Mouse (Mus musculus) bone marrow macrophage, adult 2 months (primary cell): ENCODE data around the gene Zfp217.

Experiments used
- CTCF ChIP-seq: IDR thresholded peaks from 2 replicates; pipeline ENCODE4 v1.5.1; 2012; ENCODE audit warnings: low read depth, mild to moderate bottlenecking, low read length, moderate library complexity
- POLR2A ChIP-seq: IDR thresholded peaks from 2 replicates; pipeline ENCODE4 v1.6.1; 2012; ENCODE audit warnings: mild to moderate bottlenecking, low read depth, low read length, borderline replicate concordance

DNA sequence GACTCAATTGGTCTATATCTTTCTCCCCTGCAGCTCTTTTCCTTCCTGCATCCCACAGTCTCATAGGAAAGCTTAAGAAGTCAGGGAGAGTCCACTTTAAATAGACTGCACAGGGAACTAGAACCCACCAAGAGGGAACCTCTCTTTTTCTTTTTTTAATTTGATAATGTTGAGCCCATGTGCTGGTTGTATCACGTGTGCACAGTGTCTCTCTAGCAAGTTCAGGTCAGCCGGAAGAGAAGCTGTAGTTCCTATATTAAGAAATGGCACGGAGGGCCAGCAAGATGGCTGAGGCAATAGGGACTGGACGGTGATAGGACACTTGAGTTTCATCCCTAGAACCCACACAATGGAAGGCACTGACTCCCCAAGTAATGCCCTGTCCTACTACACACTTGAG lies 11.1 kb upstream of the Zfp217 start:
- TF ChIP-seq POLR2A, result no peak
- TF ChIP-seq CTCF, result no peak
